Mouse (Mus musculus): ENCODE results near the gene Olfr1443. TPM values are rescaled to one million over a fixed set of nuclear protein-coding genes. Genes with fewer than 3 reads are reported as not detected.
"Not testable (repeated sequence)": the region's sequence is repeated elsewhere in the genome, so short reads cannot be mapped to it uniquely, and the experiment has no call there.

Gene Olfr1443
- polyA plus RNA-seq (2016; fragmentation: Nextera tagmentation; extraction: Ambion mirVana) = not detected in 2 replicates

- H3K9me3 ChIP-seq = no peaks in the 10 kb centered on the region
- 59% methylated on average over 3 of the region's 3 CpGs for WGBS
- no peak for DNase-seq (ENCODE audit: low spot score)
- H3K4me1 ChIP-seq = no peaks in the 10 kb centered on the region
- H3K4me3 ChIP-seq = no peak within 1 kb of the TSS
- H3K36me3 ChIP-seq = no peaks in the 10 kb centered on the region
- no peak within 1 kb of the TSS for H3K27ac ChIP-seq
- no peaks in the 10 kb centered on the region for H3K27me3 ChIP-seq (ENCODE audit: insufficient read depth, poor library complexity, severe bottlenecking)
These were observed at the start of gene Olfr1443 for GRCm38 (mm10) chr19:12677812-12678211. Gene Olfr1443 (plus strand): TSS chr19:12678112.

DNA sequence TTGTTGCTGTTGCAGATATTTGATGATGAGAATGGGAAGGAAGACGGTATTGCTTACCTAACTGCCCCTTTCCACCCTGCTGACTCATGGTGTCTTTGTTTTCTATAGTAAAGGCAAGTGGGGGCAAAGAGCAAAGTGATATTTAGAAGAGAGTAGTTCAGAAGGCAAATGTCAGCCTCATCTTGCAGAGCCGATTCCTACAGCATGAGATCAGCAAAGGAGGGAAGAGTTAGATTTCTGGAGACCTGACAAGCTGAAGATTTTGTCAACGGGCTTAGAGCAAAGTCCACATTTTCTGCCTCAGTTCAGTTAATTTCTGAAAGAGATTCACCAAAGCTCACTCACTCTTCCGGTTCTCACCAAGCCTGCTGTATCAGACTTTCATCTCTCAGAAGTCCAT, 44.7 kb upstream of the Olfr1443 start, which contains the start of gene Glyat:
Gene Glyat (plus strand): TSS at position 133 of the 400 bp plus-strand sequence.
- DNase-seq (ENCODE audit: low spot score) = no peak
- Histone ChIP-seq H3K36me3 (no peaks in the 10 kb centered on the region), H3K27ac (no peak within 1 kb of the TSS), H3K9me3 (no peaks in the 10 kb centered on the region), H3K4me1 (no peaks in the 10 kb centered on the region), H3K27me3 (ENCODE audit: insufficient read depth, poor library complexity, severe bottlenecking) (no peaks in the 10 kb centered on the region), H3K4me3 (no peak within 1 kb of the TSS)
- WGBS = 78% methylated on average over 4 of the region's 4 CpGs

DNA sequence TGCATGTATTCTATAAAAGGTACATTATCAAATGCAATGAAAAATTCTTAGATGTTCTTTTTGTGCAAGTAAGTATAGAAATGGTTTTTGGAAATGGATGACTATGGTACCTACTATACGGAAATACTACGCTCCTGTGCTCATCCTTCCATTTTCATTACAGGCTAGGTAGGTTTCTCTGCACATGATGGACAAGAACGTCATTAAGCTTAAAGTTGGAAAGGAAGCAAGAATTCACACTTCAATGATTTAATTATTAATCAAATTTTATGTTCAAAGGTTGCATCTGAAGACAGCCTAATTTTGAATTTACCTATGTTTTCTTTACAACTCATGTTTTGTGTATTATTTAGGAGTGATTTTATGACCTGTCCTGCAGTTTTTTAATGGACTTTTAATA, 43.7 kb upstream of the Olfr1443 start:
- Histone ChIP-seq H3K27me3 (ENCODE audit: insufficient read depth, poor library complexity, severe bottlenecking) (no peaks in the 10 kb centered on the region), H3K9me3 (no peaks in the 10 kb centered on the region), H3K36me3 (no peaks in the 10 kb centered on the region), H3K4me1 (no peaks in the 10 kb centered on the region), H3K27ac (no peak overlapping the region), H3K4me3 (no peak overlapping the region)
- 84% methylated on average over 3 of the region's 3 CpGs for WGBS
- no peak for DNase-seq (ENCODE audit: low spot score)

GRCm38 (mm10) chr19:12634963-12635362, 42.9 kb upstream of the Olfr1443 start:
- 84% methylated on average over 4 of the region's 4 CpGs for WGBS
- no peak for DNase-seq (ENCODE audit: low spot score)
- H3K9me3 ChIP-seq = no peaks in the 10 kb centered on the region
- no peaks in the 10 kb centered on the region for H3K27me3 ChIP-seq (ENCODE audit: insufficient read depth, poor library complexity, severe bottlenecking)
- H3K27ac ChIP-seq = no peak overlapping the region
- no peaks in the 10 kb centered on the region for H3K4me1 ChIP-seq
- H3K4me3 ChIP-seq = no peak overlapping the region
- no peaks in the 10 kb centered on the region for H3K36me3 ChIP-seq

- Histone ChIP-seq H3K27me3 (ENCODE audit: insufficient read depth, poor library complexity, severe bottlenecking) (no peaks in the 10 kb centered on the region), H3K36me3 (no peaks in the 10 kb centered on the region), H3K4me3 (no peak overlapping the region), H3K4me1 (no peaks in the 10 kb centered on the region), H3K9me3 (no peaks in the 10 kb centered on the region), H3K27ac (no peak overlapping the region)
- no peak for DNase-seq (ENCODE audit: low spot score)
- 67% methylated on average over 3 of the region's 3 CpGs for WGBS
These were observed 41.0 kb upstream of the Olfr1443 start for GRCm38 (mm10) chr19:12636863-12637262.

DNA sequence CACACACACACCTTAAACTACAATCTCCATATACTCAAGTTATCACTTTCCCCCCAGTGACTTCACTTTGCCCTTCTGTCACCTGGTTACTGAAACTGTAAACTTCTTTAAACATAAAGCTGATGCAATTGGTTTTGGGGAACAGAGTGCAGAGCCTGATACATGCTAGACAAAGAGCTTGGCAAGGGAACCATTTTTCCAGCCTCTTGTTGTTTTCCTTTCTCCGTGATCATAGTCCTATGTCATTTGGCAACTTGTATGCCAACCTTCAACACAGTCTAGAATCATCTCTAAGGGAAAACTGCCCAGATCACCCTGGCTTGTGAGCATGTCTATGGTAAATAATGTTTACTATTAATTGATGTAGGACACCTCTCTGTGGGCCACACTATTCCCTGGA, 39.9 kb upstream of the Olfr1443 start:
- 67% methylated on average over 1 of the region's 1 CpGs for WGBS
- no peak overlapping the region for H3K4me3 ChIP-seq
- no peaks in the 10 kb centered on the region for H3K27me3 ChIP-seq (ENCODE audit: insufficient read depth, poor library complexity, severe bottlenecking)
- H3K36me3 ChIP-seq = no peaks in the 10 kb centered on the region
- H3K9me3 ChIP-seq = no peaks in the 10 kb centered on the region
- no peak for DNase-seq (ENCODE audit: low spot score)
- H3K27ac ChIP-seq = no peak overlapping the region
- H3K4me1 ChIP-seq = no peaks in the 10 kb centered on the region

DNA sequence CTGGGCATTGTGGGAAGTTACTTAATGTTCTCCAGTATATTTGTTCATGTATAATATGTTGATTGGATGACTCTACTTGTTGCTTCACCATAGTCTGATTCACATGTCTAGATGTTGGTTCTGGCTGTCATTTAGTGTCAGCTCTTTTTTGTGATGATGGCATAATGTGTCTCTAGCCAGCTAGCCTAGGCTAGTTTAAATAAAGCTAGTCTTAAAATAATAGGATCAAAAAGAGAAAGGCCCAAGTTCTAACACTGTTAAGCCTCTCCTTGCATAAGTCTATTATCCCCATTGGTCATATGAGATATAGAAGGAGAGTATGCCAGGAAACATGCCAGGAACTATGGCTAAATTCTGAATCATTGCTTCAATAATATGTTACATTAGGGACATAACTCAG, 28.4 kb upstream of the Olfr1443 start:
- DNase-seq (ENCODE audit: low spot score) = no peak
- Histone ChIP-seq H3K36me3 (no peaks in the 10 kb centered on the region), H3K9me3 (no peaks in the 10 kb centered on the region), H3K4me3 (no peak overlapping the region), H3K4me1 (no peaks in the 10 kb centered on the region), H3K27ac (no peak overlapping the region), H3K27me3 (ENCODE audit: insufficient read depth, poor library complexity, severe bottlenecking) (no peaks in the 10 kb centered on the region)

GRCm38 (mm10) chr19:12666156-12666555, 11.8 kb upstream of the Olfr1443 start:
- Histone ChIP-seq H3K36me3 (no peaks in the 10 kb centered on the region), H3K27me3 (ENCODE audit: insufficient read depth, poor library complexity, severe bottlenecking) (no peaks in the 10 kb centered on the region), H3K4me3 (no peak overlapping the region), H3K4me1 (no peaks in the 10 kb centered on the region), H3K9me3 (peaks cover 3% of the 10 kb centered on the region; the same call in 1 of the 2 replicates), H3K27ac (no peak overlapping the region)
- WGBS = 70% methylated on average over 1 of the region's 1 CpGs
- DNase-seq (ENCODE audit: low spot score) = no peak

DNA sequence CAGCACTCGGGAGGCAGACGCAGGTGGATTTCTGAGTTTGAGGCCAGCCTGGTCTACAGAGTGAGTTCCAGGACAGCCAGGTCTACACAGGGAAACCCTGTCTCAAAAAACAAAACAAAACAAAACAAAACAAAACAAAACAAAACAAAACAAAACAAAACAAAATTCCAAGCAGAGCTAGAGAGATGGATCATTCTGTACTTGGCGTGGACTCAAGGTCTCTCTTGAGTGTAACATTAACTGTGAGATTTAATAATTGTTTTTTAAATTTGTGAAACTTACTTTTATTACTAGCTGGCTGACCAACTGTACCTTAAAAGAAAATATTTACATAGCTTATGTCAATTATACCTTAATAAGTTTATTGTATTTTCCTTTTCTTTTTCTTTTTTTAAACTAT, 9.3 kb upstream of the Olfr1443 start:
- not testable (repeated sequence) for H3K36me3 ChIP-seq; H3K27ac ChIP-seq; DNase-seq (ENCODE audit: low spot score); H3K4me1 ChIP-seq; H3K4me3 ChIP-seq; H3K9me3 ChIP-seq; H3K27me3 ChIP-seq (ENCODE audit: insufficient read depth, poor library complexity, severe bottlenecking)
- WGBS = 89% methylated on average over 3 of the region's 3 CpGs

- H3K9me3 ChIP-seq = no peaks in the 10 kb centered on the region
- no peak within 1 kb of the TSS for H3K27ac ChIP-seq
- no peaks in the 10 kb centered on the region for H3K4me1 ChIP-seq
- no peak for DNase-seq (ENCODE audit: low spot score)
- no peaks in the 10 kb centered on the region for H3K36me3 ChIP-seq
- H3K4me3 ChIP-seq = no peak within 1 kb of the TSS
- H3K27me3 ChIP-seq (ENCODE audit: insufficient read depth, poor library complexity, severe bottlenecking) = no peaks in the 10 kb centered on the region
These were observed 7.8 kb upstream of the Olfr1443 start, which contains the start of gene Olfr1442 for GRCm38 (mm10) chr19:12670139-12670538. Gene Olfr1442 (plus strand): TSS chr19:12670439.

DNA sequence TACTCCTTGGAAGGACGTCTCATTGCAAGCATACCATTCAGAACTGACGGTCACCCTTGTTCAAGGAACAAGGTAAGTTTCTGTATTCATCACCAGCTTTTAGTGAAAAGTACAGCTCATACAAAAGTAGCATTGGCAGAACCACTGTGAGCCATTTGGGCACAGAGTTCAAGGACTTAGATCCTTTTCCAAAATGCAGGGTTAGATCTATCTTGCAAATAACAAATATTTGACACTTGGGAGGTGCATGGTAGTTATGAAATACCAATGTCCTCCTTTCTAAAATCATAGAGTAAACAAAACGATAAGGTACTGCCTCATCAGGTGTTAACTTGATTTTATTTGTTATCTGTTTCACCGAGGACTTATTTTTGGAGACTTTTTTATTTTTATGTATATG, 6.9 kb upstream of the Olfr1443 start:
- Histone ChIP-seq H3K9me3 (no peaks in the 10 kb centered on the region), H3K4me3 (no peak overlapping the region), H3K27me3 (ENCODE audit: insufficient read depth, poor library complexity, severe bottlenecking) (no peaks in the 10 kb centered on the region), H3K36me3 (no peaks in the 10 kb centered on the region), H3K4me1 (no peaks in the 10 kb centered on the region), H3K27ac (no peak overlapping the region)
- no peak for DNase-seq (ENCODE audit: low spot score)
- WGBS = 75% methylated on average over 4 of the region's 4 CpGs

- H3K9me3 ChIP-seq = no peaks in the 10 kb centered on the region
- no peak overlapping the region for H3K27ac ChIP-seq
- H3K27me3 ChIP-seq (ENCODE audit: insufficient read depth, poor library complexity, severe bottlenecking) = no peaks in the 10 kb centered on the region
- no peaks in the 10 kb centered on the region for H3K4me1 ChIP-seq
- no peak for DNase-seq (ENCODE audit: low spot score)
- H3K4me3 ChIP-seq = no peak overlapping the region
- H3K36me3 ChIP-seq = no peaks in the 10 kb centered on the region
These were observed 6.7 kb downstream of the Olfr1443 start for GRCm38 (mm10) chr19:12684638-12685037.

DNA sequence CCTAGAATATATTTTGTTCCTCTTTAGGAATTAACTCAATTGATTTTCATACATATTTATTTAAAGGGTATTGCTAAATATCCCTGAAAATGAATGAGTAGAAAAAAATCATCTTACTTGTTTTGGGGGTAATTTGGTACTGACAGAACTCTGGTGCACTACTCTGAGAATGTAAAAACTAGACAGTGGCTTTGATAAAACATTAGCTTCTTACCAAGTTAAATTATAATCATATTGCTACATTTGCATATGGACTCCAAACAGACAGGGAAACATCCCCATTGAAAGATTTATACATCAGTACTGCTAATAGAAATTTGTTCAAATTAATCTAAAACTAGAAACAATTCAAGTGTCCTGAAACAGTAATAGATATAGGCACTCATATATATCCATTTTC, 7.3 kb downstream of the Olfr1443 start:
- H3K9me3 ChIP-seq = no peaks in the 10 kb centered on the region
- H3K36me3 ChIP-seq = no peaks in the 10 kb centered on the region
- no peak overlapping the region for H3K4me3 ChIP-seq
- H3K27me3 ChIP-seq (ENCODE audit: insufficient read depth, poor library complexity, severe bottlenecking) = no peaks in the 10 kb centered on the region
- H3K27ac ChIP-seq = no peak overlapping the region
- H3K4me1 ChIP-seq = no peaks in the 10 kb centered on the region
- no peak for DNase-seq (ENCODE audit: low spot score)

DNA sequence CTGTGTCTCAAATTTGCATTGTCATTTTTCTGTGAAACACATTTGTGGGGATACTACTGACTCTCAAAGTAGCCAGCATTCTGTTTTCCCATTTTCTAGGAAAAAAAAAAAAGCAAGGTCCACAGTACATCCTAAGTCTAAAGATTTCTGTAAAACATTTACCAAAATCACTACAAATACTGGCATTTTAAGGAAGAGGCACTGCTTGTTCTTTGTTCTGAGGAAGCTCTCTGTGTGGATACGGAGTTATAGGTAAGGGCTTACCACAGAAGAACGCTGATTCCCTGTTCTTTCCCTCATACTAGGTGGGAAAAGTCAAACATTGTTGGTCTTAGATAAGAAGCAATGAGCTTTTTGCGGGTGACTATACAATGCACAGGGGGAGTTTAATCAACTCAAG, 17.7 kb downstream of the Olfr1443 start, which contains the start of gene Keg1:
Gene Keg1 (plus strand): TSS at position 197 of the 400 bp plus-strand sequence.
- no peaks in the 10 kb centered on the region for H3K36me3 ChIP-seq
- WGBS = 69% methylated on average over 3 of the region's 3 CpGs
- H3K27me3 ChIP-seq (ENCODE audit: insufficient read depth, poor library complexity, severe bottlenecking) = no peaks in the 10 kb centered on the region
- no peak within 1 kb of the TSS for H3K27ac ChIP-seq
- DNase-seq (ENCODE audit: low spot score) = no peak
- H3K4me1 ChIP-seq = no peaks in the 10 kb centered on the region
- H3K4me3 ChIP-seq = no peak within 1 kb of the TSS
- H3K9me3 ChIP-seq = no peaks in the 10 kb centered on the region

Measured in heart, embryonic 10.5 days (tissue).